Mouse (Mus musculus): ENCODE data around the gene Rai1. TPM values are rescaled to one million over a fixed set of nuclear protein-coding genes. Genes with fewer than 3 reads are reported as not detected.
A peak's percentile ranks its signal among the peaks of the same experiment; 100 is the strongest.

The Rai1 gene
- polyA plus RNA-seq, 1 experiment from 2014 or later, result 3.7 TPM

DNA sequence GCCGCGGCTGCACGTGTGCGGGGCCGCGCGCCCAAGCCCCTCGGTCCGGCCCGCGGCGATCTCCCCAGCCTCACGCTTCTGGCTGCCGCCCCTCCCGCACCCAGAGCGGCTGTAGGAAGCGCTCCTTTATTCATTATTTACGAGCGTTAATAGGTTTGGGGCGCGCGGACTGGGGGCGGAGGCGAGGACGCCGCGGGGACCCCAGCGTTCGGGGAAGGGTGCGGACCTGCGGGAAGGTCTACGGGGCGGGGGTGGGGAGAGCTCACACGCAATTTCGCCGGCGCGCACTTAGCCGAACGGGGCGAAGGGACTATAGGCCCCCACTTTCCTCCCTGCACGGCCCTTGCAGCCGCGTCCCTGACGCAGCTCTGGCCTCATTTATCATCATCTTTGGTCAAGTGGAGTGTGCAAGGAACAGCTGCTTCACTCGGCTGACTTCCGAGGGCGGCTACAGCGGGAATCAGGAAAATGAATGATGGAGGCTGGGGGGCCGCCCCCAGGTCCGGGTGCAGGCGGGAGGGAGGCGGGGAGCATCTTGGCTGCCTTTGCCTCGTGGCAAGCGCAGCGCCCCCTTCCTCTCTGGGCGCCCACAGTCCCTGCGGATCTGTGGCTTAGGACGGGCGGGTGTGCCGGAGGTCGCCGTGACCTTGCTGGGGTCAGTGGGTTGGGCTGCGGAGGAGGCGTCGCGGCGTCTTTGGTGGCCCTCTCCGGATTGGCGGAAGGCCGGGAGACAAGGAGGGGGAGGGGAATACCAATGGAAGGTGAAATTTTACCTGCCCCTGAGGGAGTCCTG is 71.6 kb downstream of the Rai1 start:
- H3K36me3 ChIP-seq (ENCODE audit: control insufficient read depth, insufficient read depth), result no peaks in the 10 kb centered on the region
- H3K4me3 ChIP-seq (ENCODE audit: low read depth, low read length), result peak overlapping the region; percentile 66
- H3K27ac ChIP-seq (ENCODE audit: low read length), result peak overlapping the region; percentile 7; the same call in 1 of the 2 replicates
- H3K9me3 ChIP-seq (replicated peaks; ENCODE audit: control insufficient read depth, low read length), result no peaks in the 10 kb centered on the region
- H3K4me1 ChIP-seq (ENCODE audit: control insufficient read depth, low read depth, low read length), result peaks cover 39% of the 10 kb centered on the region
- peak overlapping the region; percentile 48 for H3K9ac ChIP-seq (ENCODE audit: low read depth, low read length)
- H3K4me2 ChIP-seq (ENCODE audit: low read depth, low read length), result peak overlapping the region; percentile 98
- H3K27me3 ChIP-seq (ENCODE audit: control insufficient read depth, insufficient read depth, low read depth, low read length), result peaks cover 13% of the 10 kb centered on the region
- ATAC-seq (ENCODE audit: low read depth), result peak; percentile 56
- under 1% methylated on average over 71 of the region's 71 CpGs for WGBS (ENCODE audit: insufficient replicate concordance)

- peaks cover 13% of the 10 kb centered on the region for H3K27me3 ChIP-seq (ENCODE audit: control insufficient read depth, insufficient read depth, low read depth, low read length)
- H3K4me3 ChIP-seq (ENCODE audit: low read depth, low read length), result peak overlapping the region; percentile 66
- WGBS (ENCODE audit: insufficient replicate concordance), result 5% methylated on average over 42 of the region's 42 CpGs
- H3K9me3 ChIP-seq (replicated peaks; ENCODE audit: control insufficient read depth, low read length), result no peaks in the 10 kb centered on the region
- H3K4me1 ChIP-seq (ENCODE audit: control insufficient read depth, low read depth, low read length), result peaks cover 41% of the 10 kb centered on the region
- ATAC-seq (ENCODE audit: low read depth), result no peak
- H3K36me3 ChIP-seq (ENCODE audit: control insufficient read depth, insufficient read depth), result no peaks in the 10 kb centered on the region
- H3K27ac ChIP-seq (ENCODE audit: low read length), result no peak overlapping the region
- peak overlapping the region; percentile 98 for H3K4me2 ChIP-seq (ENCODE audit: low read depth, low read length)
- H3K9ac ChIP-seq (ENCODE audit: low read depth, low read length), result peak overlapping the region; percentile 48
These were observed 72.3 kb downstream of the Rai1 start for GRCm38 (mm10) chr11:60176975-60177657.

DNA sequence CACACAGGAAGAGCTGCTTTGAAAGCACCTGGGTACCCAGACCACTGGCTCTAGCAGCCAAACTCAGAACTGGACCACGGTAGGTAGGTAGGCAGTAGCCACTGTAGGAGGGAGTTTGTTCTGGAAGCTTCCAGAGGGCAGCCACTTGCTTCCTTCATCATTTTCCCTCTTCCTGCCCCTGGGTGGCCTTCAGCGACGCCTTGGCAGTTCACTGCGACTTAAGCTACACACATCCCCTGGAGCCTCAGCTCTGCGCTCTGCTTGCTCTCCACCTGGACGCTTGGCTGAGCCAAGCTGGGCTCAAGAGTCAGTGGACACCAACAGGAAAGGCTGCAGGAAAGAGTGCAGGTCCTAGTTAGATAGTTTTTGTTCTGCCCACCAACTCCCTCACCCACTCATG is 73.2 kb downstream of the Rai1 start:
- Histone ChIP-seq H3K9me3 (replicated peaks; ENCODE audit: control insufficient read depth, low read length) (no peaks in the 10 kb centered on the region), H3K27ac (ENCODE audit: low read length) (no peak overlapping the region), H3K36me3 (ENCODE audit: control insufficient read depth, insufficient read depth) (no peaks in the 10 kb centered on the region), H3K4me3 (ENCODE audit: low read depth, low read length) (no peak overlapping the region), H3K4me1 (ENCODE audit: control insufficient read depth, low read depth, low read length) (peaks cover 47% of the 10 kb centered on the region), H3K9ac (ENCODE audit: low read depth, low read length) (no peak overlapping the region), H3K4me2 (ENCODE audit: low read depth, low read length) (no peak overlapping the region), H3K27me3 (ENCODE audit: control insufficient read depth, insufficient read depth, low read depth, low read length) (peaks cover 13% of the 10 kb centered on the region)
- ATAC-seq (ENCODE audit: low read depth), result no peak
- 70% methylated on average over 6 of the region's 6 CpGs for WGBS (ENCODE audit: insufficient replicate concordance)

DNA sequence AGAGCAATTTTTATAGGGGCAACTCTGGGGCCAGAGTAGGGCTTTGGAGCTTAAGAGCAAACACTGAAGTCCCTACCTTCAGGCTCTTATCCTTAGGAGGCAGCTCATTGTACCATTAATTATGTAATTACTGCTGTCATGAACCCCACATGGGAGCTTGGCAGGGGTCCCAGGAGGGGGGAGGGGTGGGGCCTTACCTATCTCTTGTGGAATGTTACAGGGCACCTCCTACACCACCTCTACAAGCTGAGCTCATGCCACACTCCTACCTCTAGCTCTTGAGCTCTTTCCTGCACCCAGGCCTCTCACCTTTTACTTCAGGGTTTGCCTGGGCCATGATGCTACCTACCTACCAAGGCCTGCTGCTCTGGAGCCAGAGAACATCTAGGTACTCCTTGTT is 73.7 kb downstream of the Rai1 start:
- Histone ChIP-seq H3K27me3 (ENCODE audit: control insufficient read depth, insufficient read depth, low read depth, low read length) (peaks cover 13% of the 10 kb centered on the region), H3K9me3 (replicated peaks; ENCODE audit: control insufficient read depth, low read length) (no peaks in the 10 kb centered on the region), H3K9ac (ENCODE audit: low read depth, low read length) (no peak overlapping the region), H3K27ac (ENCODE audit: low read length) (no peak overlapping the region), H3K4me3 (ENCODE audit: low read depth, low read length) (no peak overlapping the region), H3K4me1 (ENCODE audit: control insufficient read depth, low read depth, low read length) (peaks cover 47% of the 10 kb centered on the region), H3K4me2 (ENCODE audit: low read depth, low read length) (no peak overlapping the region), H3K36me3 (ENCODE audit: control insufficient read depth, insufficient read depth) (no peaks in the 10 kb centered on the region)
- ATAC-seq (ENCODE audit: low read depth), result no peak

DNA sequence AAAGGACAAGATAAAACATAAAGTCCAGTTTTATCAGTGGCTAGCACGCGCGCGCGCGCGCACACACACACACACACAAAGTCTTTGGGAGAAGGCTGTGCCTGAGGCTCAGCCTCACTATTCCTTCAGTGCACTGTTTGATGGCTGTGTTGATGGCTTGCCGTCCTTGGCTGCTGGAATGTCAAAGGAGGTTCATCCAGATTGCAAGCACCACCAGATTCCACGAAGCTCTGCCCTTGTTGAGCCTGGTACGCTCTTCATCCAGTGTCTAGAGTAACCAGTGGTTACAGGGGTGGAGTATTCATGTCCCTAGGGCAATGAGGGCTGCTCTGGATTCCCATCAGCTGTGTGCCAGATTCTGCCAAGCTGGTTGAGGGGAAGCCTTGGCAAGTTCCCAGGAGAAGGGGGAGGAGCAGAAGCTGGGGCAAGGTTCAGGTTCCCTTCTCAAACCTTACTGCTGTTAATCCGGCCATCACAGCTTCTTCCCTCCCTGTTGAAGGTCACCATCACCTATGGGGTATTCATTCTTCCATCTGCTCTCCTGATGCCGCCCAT is 77.4 kb downstream of the Rai1 start:
- no peak overlapping the region for H3K4me2 ChIP-seq (ENCODE audit: low read depth, low read length)
- no peak overlapping the region for H3K27ac ChIP-seq (ENCODE audit: low read length)
- H3K27me3 ChIP-seq (ENCODE audit: control insufficient read depth, insufficient read depth, low read depth, low read length), result peaks cover 5% of the 10 kb centered on the region
- peaks cover 43% of the 10 kb centered on the region for H3K4me1 ChIP-seq (ENCODE audit: control insufficient read depth, low read depth, low read length)
- no peak for ATAC-seq (ENCODE audit: low read depth)
- H3K4me3 ChIP-seq (ENCODE audit: low read depth, low read length), result no peak overlapping the region
- no peaks in the 10 kb centered on the region for H3K9me3 ChIP-seq (replicated peaks; ENCODE audit: control insufficient read depth, low read length)
- no peak overlapping the region for H3K9ac ChIP-seq (ENCODE audit: low read depth, low read length)
- H3K36me3 ChIP-seq (ENCODE audit: control insufficient read depth, insufficient read depth), result no peaks in the 10 kb centered on the region
- 76% methylated on average over 12 of the region's 12 CpGs for WGBS (ENCODE audit: insufficient replicate concordance)

DNA sequence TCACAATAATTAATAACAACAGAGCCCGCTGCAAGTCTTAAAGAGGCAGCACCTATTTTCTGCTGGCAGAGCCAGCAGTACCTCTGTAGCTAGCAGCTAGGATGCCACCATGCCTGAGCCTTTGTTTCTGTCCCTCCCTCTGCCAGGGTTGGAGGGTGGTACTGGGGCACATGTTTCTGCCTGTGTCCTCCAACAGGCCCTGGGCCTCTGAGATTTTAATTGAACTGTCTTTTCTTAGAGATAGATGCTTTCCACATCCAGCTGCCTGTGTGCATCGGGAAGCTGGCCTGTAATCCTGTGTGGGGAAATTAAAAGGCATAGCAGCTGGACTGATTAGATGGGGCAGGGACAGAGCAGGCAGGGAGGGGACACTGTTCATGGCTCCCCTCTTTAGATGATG is 77.9 kb downstream of the Rai1 start:
- no peak overlapping the region for H3K9ac ChIP-seq (ENCODE audit: low read depth, low read length)
- 49% methylated on average over 2 of the region's 2 CpGs for WGBS (ENCODE audit: insufficient replicate concordance)
- H3K4me3 ChIP-seq (ENCODE audit: low read depth, low read length), result no peak overlapping the region
- H3K4me2 ChIP-seq (ENCODE audit: low read depth, low read length), result no peak overlapping the region
- H3K9me3 ChIP-seq (replicated peaks; ENCODE audit: control insufficient read depth, low read length), result no peaks in the 10 kb centered on the region
- no peak overlapping the region for H3K27ac ChIP-seq (ENCODE audit: low read length)
- no peak for ATAC-seq (ENCODE audit: low read depth)
- no peaks in the 10 kb centered on the region for H3K36me3 ChIP-seq (ENCODE audit: control insufficient read depth, insufficient read depth)
- H3K27me3 ChIP-seq (ENCODE audit: control insufficient read depth, insufficient read depth, low read depth, low read length), result no peaks in the 10 kb centered on the region
- H3K4me1 ChIP-seq (ENCODE audit: control insufficient read depth, low read depth, low read length), result peaks cover 39% of the 10 kb centered on the region

DNA sequence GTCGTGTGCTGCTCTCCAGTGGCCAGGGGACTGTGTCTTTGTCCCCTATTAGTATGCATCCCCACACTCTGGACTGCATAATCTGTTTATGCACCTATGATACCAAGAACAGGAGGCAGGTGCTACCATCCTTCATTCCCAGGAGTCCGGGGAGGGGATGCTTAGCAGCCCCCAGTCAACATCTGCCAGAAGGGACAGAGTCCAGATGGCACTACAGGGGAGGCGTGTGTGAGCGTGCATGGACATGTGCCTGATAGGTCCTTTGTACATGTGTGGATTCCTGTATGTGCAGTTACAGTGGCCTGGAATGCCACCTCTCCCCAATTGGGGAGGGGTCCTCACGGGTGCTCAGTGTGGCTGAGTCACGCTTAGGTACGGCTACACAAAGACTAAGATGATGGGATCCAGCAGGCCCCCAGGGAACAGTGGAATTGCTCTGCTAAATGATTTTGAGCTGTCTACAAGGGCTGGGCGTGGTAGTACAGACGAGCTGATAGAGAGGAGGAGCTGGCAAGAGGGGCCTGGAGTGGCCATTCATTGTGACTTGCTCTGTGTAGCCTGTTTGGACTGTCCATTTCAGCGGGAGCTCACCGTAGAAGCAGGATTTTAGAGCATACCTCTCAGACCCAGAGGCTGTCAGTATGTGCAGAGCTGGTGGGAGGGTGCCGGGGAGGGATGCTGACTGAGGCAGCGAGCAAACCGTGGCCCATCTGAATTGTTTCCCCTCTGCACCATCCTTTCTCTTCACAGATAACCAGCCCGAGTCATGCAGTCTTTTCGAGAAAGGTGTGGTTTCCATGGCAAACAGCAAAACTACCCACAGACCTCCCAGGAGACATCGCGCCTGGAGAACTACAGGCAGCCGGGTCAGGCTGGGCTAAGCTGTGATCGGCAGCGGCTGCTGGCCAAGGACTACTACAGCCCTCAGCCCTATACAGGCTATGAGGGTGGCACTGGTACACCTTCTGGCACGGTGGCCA is 79.8 kb downstream of the Rai1 start:
- WGBS (ENCODE audit: insufficient replicate concordance), result 28% methylated on average over 22 of the region's 22 CpGs
- Histone ChIP-seq H3K4me2 (ENCODE audit: low read depth, low read length) (peak overlapping the region; percentile 7; the same call in 1 of the 2 replicates), H3K27ac (ENCODE audit: low read length) (no peak overlapping the region)

DNA sequence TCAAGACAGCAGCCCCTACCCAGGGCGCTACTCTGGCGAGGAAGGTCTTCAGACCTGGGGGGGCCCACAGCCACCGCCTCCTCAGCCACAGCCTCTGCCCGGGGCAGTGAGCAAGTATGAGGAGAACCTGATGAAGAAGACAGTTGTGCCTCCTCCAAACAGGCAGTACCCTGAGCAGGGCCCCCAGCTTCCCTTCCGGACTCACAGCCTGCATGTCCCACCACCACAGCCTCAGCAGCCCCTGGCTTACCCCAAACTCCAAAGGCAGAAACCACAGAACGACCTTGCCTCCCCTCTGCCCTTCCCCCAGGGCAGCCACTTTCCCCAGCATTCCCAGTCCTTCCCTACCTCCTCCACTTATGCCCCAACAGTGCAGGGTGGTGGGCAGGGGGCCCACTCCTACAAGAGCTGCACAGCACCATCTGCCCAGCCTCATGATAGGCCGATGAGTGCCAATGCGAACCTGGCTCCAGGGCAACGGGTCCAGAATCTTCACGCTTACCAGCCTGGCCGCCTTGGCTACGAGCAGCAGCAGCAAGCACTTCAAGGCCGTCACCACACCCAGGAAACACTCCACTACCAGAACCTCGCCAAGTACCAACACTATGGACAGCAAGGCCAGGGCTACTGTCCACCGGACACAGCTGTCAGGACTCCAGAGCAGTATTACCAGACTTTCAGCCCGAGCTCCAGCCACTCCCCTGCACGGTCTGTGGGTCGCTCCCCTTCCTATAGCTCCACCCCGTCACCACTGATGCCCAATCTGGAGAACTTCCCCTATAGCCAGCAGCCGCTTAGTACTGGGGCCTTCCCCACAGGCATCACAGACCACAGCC is 80.8 kb downstream of the Rai1 start:
- H3K27me3 ChIP-seq (ENCODE audit: control insufficient read depth, insufficient read depth, low read depth, low read length), result no peaks in the 10 kb centered on the region
- no peak overlapping the region for H3K27ac ChIP-seq (ENCODE audit: low read length)
- H3K4me1 ChIP-seq (ENCODE audit: control insufficient read depth, low read depth, low read length), result peaks cover 30% of the 10 kb centered on the region
- 0 out of 2 replicates have a peak overlapping the region, but pooled peaks have one; percentile 12 for H3K4me3 ChIP-seq (ENCODE audit: low read depth, low read length)
- peak; percentile 28; the same call in 1 of the 2 replicates for ATAC-seq (ENCODE audit: low read depth)
- no peaks in the 10 kb centered on the region for H3K36me3 ChIP-seq (ENCODE audit: control insufficient read depth, insufficient read depth)
- WGBS (ENCODE audit: insufficient replicate concordance), result 48% methylated on average over 20 of the region's 20 CpGs
- peak overlapping the region; percentile 25 for H3K4me2 ChIP-seq (ENCODE audit: low read depth, low read length)
- no peak overlapping the region for H3K9ac ChIP-seq (ENCODE audit: low read depth, low read length)
- H3K9me3 ChIP-seq (replicated peaks; ENCODE audit: control insufficient read depth, low read length), result no peaks in the 10 kb centered on the region

More for the DNA sequence above, 79.8 kb downstream of the Rai1 start:
- no peaks in the 10 kb centered on the region for H3K36me3 ChIP-seq (ENCODE audit: control insufficient read depth, insufficient read depth)
- no peaks in the 10 kb centered on the region for H3K9me3 ChIP-seq (replicated peaks; ENCODE audit: control insufficient read depth, low read length)
- 0 out of 2 replicates have a peak, but pooled peaks have one; percentile 14 for ATAC-seq (ENCODE audit: low read depth)
- H3K4me3 ChIP-seq (ENCODE audit: low read depth, low read length), result no peak overlapping the region
- no peaks in the 10 kb centered on the region for H3K27me3 ChIP-seq (ENCODE audit: control insufficient read depth, insufficient read depth, low read depth, low read length)
- no peak overlapping the region for H3K9ac ChIP-seq (ENCODE audit: low read depth, low read length)
- peaks cover 30% of the 10 kb centered on the region for H3K4me1 ChIP-seq (ENCODE audit: control insufficient read depth, low read depth, low read length)

Measured in liver, embryonic 16.5 days (tissue).